Mouse (Mus musculus) ovary, postnatal 14 days (tissue): Measurements from ENCODE around the gene Inpp5a.

ENCODE experiments used
- DNase-seq: peaks from one replicate; pipeline ENCODE4 v3.0.0; 2022; ENCODE audit warnings: low spot score

Gene Inpp5a

DNA sequence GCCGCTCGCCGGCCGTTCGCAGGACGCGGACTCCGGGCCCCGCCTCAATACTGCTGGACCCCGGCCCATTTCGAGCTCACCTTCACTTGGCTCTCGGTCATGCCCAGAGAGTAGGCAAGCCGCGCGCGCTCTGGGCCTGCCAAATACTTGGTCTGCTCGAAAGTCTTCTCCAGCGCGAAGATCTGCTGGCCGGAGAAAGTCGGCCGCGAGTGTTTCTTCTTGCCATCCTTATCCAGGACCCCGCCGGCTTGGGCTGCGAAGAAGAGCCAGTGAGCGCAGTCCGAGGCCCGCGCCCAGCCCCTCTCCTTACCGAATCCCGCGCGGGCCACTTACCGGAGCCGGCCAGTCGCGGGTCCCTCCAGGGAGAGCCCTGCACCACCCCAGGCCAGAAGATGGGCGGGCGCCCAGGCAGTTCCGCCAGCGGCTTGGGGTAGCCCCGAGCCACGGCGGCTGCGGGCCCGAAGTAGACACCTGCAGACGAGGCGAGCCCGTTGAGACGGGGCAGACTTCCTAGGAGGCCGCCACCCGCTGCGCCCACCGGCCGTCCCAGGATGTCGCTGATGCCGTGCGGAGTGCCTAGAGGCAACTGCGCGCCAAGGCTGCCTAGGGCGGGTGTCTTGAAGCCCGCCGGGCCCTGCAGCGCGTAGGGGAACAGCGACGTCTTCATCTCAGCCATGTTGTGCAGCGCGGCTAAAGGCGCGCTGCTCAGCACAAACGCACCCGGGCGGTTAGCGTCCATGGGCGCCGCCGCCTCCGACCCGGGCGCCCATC, 193.1 kb downstream of the Inpp5a start:
- no peak for DNase-seq

DNA sequence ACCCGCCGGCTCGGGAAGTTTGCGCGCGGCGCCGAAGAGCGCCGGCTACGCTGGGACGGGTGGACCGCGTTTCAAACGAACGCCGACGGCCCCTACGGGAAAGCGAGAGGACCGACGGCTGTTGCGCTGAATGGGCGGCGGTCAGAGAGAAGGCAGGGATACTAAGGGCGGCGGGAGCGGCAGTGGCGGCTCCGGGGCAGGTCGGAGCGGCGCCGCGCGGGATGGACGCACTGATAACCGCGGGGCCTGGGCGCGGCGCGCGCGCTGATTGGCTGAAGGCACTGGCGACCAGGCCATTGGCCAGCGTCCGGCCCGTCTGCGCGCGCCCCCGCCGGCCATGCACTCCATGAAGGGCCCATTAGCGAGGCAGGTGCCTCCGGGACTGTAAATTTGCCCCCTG, 193.7 kb downstream of the Inpp5a start, which contains the start of gene Nkx6-2:
Gene Nkx6-2, minus strand, starts transcription at position 203 of the 400 bp plus-strand sequence.
- DNase-seq: no peak

DNA sequence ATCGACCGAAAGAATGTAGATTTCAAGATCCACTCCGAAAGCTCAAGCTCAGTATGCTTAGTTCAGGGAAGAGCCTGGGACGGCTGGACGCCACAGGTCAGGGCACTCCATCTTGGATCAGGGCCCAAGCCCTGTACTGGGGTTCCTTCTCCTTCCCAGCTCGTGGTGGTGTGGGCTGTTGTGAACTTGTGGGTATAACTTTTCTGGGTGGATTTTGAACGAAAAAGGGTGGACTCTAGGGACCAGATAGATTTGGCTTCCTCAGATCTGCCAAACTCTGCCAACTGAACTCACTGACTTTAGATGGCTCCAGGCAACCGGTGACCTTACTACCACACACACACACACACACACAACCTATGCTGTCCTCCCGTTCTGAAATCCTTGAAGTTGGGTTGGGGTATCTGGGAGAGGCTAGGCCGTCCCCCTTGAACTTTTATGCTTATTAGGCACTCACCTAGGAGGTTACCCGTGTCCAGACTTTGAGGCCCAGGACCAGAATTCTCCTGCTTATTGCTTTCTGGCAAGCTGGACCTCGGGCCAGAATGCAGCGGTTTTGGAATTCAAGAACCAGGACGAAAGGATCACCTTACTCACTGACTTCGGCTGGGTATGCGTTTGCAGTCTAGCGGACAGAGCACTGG, 194.3 kb downstream of the Inpp5a start:
- DNase-seq: no peak

DNA sequence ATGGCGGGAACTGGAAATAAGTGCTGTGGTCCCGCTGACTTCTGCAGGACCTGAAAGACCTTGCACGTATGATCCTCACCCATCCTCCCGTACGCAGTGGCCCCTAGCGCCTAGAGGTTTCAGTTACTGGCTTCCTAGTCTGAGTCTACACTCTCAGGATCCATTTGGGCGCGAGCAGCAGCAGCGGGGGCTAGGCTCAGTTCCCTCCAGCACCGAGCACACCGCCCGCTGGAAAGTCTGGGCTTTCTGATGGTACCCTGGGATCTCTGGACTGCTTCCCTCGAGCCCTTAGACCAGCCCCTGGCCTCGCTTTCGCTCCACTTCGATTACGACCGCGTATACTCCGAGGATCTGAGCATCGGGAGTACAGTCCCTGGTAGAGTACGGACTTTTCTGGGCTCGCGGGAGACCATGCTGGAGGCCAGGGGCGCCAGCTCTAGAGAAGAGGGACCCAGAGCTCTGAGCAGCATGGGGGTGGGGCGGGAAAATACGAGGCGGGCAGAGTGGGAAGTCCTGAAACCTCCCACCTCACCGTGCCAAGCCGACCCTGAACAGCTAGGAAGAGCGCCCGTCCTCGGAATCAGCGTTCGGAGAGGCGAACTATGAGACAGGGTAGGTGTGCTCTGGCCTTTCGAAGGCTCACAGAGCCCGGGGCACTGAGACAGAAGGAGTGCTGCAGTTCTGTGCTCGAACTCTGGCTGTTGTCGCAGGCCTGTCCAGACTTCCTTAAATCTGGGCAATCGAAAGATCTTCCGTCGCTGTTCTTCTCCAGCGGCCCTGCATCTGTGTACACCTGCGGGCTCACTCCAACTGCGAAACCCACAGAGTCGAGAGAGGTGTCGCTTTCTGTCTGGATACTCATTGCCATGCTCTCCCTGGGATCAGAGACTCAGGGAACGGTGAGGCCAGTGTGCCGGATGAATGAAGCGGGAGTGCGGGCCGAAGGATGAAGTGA, 195.6 kb downstream of the Inpp5a start:
- DNase-seq: no peak

DNA sequence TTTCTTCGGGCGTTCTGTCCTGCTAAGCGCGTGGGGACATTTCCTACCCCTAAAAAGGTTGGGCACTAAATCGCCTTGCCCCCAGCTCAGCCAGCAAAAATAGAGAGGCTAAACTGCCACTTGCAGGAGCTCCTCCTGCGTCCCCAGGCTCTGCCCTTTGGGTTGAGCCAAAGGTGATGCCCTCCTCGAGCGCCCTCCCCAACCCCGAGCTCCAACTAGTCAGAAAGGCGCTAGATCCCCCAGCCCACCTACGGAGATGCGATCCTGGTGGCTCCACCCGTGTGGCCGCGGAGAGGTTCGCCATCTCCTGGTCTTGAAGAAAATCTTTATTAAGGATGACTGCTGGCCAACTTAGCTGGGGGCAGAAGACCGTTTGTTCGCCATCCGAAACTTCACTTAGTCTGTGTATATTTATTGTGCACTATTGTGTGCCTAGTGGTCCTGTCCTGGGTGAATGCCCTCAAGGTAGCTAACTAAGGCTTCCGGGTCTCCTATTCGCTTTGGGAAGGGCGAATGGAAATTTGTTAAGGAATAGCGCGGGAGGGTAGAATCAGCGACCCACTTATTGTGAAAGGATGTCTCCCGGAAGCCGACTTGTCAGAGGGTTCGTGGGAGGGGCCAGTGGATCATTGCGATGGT, 196.4 kb downstream of the Inpp5a start:
- no peak for DNase-seq

DNA sequence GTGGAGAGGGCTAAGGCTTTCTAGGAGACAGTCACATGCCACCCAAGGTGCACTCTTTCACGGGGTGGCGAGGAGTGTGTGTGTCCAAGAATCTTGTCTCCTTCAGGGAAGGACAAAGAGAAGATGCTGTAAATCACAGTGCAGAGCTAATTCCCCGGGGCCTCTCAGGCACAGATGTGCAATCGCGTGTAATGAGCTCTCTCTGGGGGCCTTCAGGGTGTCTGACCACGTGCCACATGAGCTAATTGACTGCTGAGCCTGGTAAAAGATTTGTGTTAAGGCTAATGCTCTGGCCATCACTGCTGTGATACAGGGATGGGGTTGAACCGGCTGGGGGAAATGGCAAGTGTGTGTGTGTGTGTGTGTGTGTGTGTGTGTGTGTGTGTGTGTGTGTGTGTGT, 199.0 kb downstream of the Inpp5a start:
- DNase-seq: no peak

DNA sequence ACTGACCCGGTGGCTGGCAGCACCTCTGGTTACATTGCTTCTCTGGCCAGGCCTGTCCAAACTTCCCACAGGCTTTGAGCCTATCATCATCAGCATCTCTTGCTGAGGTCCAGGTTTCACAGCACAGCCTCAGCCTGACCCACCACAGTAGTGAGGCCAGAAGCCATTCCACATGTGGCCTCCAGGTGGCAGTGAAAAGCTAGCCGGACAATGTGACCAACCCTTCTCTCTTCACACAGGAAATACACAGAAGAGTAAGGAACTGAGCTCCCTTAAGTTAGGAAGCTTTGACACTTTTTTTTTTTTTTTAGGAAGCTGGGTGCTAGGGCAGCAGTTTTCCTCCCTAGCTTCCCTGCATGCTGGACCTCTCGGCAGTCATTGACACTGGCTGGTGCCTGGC, 201.4 kb downstream of the Inpp5a start:
- no peak for DNase-seq

DNA sequence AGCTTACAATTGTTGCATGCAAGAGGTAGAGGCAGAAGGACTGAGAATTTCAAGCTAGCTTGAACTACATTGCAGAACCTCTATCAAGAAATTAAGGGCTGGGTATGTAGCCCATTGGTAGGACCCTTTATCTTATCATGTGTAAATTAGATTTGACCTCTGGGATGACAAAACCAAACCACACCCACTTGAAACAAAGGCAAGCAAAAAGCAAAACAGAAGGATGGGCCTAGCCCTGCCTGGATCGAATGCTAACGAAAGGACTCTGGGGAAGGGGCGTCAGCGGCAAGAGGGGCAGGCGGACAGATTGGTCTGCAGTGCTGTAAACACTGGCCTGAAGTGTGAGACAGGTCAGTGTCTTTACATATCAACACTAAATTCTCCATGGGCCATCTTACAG, 202.4 kb downstream of the Inpp5a start:
- DNase-seq: no peak

DNA sequence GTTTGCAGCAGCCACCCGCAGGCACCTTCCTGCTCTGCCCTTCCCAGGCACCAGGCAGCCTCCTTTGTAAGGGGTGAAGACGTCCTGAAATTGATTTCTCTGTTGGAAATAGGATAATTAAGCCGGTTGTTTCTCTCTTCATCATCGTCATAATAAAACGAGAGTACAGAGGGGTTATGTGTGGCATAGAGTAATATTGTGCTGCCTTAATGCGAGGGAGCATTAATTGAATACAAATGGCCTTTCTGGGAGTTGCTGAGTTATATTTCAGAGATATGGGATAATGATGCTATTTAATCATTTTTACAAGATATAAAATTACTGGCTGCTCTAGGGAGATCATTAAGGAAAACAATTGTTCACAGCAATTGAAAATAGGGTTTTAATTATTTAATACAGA, 206.4 kb downstream of the Inpp5a start:
- no peak for DNase-seq

DNA sequence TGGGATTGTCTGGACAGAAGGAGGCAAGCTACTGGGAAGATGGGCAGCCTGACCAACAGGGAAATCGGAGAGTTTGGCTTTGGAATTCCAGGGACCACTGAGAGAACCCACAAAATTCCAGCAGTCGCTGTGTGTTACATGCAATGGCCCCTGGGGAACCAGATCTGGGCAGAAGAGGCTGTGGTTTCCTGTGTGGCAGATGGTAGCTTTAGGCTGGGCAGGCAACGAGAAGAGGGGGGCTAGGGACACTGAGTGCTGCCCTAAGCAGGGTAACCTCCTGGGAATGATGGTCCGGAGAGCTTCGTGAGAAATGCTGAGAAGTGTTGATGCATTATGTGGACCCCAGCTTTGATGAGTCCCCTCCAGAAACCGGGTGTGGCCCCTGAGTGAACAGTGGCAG, 207.0 kb downstream of the Inpp5a start:
- DNase-seq: no peak

DNA sequence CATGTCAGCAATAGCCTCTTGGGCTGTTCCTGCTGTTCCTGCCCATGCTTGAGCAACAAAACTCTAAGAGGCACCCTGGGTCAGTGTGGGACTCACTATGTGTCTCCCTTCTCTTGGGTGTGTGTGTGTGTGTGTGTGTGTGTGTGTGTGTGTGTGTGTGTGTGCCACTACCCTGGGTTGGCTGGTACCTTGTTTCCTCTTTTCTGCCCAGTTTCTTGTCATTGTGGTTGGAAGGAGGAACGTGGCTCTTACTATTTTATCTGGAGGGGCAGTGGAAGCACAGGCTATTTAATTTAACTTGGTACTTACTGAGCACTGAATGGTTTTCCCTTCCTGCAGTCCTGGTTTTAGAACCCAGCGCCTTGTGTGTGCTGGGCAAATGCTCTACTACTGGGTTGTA, 221.4 kb downstream of the Inpp5a start:
- DNase-seq: no peak

DNA sequence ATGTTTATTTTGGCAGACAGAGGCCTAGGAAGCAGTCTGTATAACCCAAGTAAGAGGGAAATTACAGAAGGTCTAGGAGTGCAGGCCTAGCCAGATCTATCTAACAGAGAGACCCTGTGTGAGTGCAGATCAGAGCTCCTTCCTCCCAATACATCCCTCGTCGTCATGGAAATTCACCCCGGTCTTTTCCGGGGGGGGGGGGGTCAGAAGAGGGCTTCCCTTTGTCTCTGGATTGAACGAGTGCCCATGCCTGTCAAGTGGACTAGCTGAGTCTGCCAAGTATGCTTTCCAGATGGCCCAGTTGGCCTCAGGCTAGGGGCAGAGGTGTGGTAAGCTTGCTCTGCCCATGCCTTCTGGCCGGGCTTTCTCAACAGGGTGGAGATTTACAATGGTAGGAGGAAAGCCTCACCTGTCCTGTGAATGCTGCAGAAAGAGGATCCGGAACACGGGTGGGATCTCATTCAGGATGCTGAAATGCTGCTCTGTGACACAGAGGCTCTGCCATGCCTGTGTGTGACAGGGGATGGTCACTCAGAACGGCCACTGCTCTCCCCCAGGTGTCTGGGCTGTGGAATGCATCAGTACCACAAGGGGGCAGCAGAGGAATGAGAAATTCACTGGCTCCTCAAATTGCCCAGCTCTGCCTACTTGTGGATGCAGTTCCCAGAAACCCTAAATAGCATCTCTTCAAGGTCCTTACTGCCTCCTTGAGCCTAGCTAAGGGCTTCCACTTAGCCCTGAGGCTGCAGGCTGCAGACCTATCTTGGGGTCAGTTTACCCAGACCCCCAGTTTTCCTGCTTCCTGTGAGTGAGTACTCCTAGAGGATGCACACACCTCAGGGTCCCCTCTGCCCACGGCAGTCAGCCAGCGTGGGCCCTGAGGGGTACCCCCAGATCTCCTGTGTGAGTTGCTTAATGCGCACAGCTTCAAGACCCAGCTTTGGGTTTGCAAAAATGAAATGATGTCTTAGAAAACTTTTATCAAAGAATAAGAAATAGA, 227.2 kb downstream of the Inpp5a start:
- peak; percentile 62 for DNase-seq

DNA sequence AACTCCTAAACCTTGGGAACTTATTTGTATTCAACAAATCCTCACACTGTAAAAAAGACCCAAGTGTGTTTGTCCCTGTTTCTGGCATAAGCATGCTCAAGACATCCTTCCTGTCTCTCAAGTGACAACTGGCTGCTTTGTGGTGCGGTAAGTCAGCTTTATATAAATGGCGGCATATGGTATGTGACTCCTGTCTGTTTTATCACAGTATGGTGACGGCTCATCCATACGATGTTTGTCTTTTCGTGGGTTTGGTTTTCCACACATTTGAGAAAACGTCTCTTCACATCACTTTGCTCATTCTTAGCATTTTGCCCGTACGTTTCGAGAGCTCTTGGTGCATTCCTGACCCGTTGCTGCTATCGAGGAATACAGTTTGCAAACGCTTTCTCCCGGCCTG, 233.7 kb downstream of the Inpp5a start:
- no peak for DNase-seq

DNA sequence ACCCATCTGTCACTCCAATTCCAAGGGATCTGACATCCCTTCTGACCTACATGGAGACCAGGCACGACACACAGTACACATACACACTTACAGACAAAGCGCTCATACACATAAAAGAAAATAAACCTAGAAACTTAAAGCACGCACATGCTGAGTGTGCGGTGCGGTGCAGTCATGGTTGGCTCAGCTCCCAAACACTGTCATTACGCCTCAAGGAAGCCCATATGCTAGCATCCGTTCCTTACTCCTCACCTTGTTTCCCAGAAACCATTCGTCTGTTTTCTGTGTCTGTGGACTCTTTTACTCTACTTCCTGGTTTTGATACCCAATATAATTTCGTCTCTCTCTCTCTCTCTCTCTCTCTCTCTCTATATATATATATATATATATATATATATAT, 236.2 kb downstream of the Inpp5a start:
- DNase-seq: no peak
